Mouse (Mus musculus): ENCODE measurements around the gene Zfp235.

DNA sequence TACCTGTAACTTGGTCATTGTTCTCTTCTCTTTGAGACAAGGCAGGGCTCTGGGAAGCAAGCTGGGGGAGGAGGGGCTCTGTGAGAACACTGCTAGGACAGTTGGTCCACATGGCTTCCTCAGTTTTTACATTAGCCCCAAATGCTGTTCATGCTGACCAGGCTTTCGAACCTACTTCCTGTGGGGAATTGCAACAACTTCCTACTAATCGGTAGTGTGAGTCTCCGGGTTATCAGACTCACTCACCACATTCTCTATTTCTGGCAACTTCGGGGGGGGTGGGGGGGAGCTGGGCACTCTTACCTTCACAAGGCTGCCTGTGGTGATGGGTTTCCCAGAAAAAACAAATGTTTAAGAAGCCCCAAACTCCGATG, 55.6 kb downstream of the Zfp235 start:
- TF ChIP-seq TCF12 (IDR thresholded peaks at IDR 0.05; ENCODE audit: insufficient read depth, poor library complexity, severe bottlenecking) (no peak), TCF3 (IDR thresholded peaks at IDR 0.05; ENCODE audit: insufficient read length, low read depth) (no peak), USF1 (IDR thresholded peaks at IDR 0.05; ENCODE audit: low read depth) (no peak), POLR2A (IDR thresholded peaks at IDR 0.05; ENCODE audit: insufficient read length, low read depth) (no peak), CEBPB (IDR thresholded peaks at IDR 0.05; ENCODE audit: insufficient read depth, poor library complexity, severe bottlenecking) (no peak), POLR2AphosphoS2 (IDR thresholded peaks at IDR 0.05; ENCODE audit: insufficient read length, low read depth) (no peak), E2F4 (IDR thresholded peaks at IDR 0.05; ENCODE audit: insufficient read depth) (no peak), MAX (IDR thresholded peaks at IDR 0.05; ENCODE audit: low read depth) (no peak), REST (IDR thresholded peaks at IDR 0.05; ENCODE audit: insufficient read depth, insufficient read length) (no peak), MYOD1 (IDR thresholded peaks at IDR 0.05; ENCODE audit: control insufficient read depth in 1 of 3, insufficient read length in 2 of 3, low read depth in 2 of 3) (no peak), SRF (IDR thresholded peaks at IDR 0.05; ENCODE audit: control insufficient read depth, insufficient read length, low read depth) (no peak)
